Mouse (Mus musculus): ENCODE data around the gene Usp45.

Gene Usp45

DNA sequence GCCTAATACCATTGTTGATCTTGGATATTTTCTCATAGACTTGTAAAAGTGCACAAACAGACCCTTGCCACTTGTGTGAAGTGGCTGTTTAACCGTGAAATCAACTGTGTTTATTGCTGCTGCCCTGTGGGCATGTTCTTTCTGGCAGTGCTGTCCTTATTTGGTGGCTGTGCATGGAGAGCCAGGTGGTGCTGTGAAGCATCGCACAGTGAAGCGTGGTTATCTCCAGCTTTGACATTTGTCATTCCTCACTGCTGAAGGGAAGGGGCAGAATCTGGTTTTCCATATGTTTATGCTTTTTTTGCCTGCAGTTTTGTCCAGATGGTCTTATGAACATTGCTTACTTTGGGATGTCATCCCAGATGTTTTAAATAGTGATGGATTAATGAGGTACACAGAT, 26.7 kb downstream of the Usp45 start:
- no peak for DNase-seq

DNA sequence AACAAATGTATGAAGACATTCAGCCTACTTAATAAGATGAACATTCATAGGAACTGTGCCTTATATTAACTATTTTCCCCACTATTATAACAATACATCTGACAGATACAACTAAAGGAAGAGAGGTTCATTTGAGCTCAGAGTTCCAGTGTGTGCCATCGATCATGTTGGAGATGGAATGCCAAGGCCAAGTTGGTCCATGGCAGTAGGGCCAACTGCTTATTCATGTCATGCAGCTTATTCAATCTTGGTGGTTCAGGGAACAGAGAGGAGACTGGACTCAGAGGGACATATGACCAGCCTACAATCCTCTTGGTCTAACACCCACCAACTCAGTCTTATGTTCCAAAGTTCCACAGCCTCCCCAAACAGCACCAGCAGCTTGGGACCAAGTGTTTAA, 34.1 kb downstream of the Usp45 start:
- DNase-seq, result no peak

DNA sequence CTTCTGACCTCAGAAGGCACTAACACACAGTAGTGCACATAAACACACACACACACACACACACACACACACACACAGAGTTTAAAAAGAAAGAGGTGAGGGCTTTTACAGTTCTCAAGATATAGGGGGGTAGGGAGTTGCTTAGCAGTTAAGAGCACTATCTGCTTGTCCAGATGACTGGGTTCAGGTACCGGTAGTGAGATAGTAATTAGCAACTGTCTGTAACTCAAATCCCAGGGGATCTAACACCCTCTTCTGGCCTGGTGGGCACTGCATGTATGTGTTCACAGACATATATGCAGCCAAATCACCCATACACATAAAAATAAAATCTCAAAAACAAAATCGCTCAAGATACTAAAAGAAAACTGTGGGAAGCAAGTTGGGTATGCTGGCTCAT, 34.7 kb downstream of the Usp45 start:
- no peak for DNase-seq

DNA sequence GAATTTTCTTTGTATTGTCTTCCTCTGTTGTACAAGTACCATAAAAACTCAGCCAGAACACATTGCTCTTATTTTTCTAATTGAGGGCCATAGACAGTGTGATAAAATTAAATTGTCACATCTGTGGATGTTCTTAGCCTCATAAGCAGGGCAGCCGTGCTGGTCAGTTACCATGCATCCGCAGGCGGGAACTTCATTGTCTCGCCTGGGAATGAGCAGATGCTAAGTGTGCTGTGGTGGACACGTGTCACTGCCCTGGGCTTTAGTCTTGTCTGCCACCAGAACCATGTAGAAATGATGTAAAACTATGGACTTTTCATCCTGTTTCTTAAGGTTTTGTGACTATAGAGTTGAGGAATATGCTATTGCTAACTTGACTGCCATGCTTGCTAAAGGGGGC, 40.2 kb downstream of the Usp45 start:
- DNase-seq, result no peak

DNA sequence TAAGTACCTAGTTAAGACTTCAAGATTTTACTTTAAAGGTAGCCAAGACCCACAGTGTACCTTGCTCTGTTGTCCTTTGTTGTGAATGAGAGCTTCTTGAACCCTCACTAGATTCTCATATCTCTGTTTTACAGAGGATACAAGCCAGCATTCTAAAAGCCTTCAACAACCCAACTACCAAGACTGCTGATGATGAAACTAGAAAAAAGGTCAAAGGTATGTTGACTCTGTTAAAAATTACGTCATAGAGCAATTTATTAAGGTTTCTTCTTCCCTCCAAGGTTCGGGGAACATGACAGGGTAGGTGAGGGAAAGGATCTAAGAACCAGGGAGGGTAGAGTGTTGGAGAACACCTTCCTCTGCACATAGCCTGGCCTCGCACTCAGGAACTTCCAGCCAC, 43.7 kb downstream of the Usp45 start:
- DNase-seq, result no peak

DNA sequence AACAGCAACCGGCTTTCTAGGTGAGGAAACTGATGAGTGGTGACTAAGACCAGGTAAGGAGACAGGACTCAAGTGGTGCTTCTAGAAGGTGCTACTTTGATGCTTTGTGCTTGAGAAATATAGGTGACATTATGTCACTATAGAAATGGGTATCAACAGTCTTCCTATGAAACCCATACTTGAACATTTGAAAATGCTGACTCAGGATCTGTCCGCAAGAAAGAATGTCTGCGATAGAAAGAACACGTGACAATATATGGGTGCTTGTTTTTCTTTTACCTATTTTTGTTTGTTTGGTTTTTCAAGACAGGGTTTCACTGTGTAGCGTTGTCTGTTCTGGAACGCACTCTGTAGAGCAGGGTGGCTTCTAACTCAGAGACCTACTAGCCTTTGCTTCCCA, 45.7 kb downstream of the Usp45 start:
- no peak for DNase-seq

DNA sequence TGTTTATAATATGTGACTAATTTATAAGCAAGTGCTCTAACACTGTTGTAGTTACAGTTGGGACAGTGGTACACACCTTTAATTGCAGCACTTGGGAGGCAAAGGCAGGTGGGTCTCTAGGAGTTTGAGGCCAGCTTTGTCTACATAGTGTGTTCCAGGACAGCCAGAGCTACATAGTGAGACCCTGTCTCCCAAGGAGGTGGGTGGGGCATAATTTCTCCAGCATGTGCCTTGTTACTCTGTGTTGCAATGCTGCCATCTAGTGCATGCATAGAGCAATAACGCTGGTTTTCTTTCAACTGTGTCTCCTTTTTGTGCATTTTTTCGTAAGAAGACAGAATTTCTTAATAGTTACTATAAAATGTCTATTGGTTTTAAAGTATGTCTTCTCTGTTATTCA, 47.1 kb downstream of the Usp45 start:
- DNase-seq, result peak; percentile 19 to 37

DNA sequence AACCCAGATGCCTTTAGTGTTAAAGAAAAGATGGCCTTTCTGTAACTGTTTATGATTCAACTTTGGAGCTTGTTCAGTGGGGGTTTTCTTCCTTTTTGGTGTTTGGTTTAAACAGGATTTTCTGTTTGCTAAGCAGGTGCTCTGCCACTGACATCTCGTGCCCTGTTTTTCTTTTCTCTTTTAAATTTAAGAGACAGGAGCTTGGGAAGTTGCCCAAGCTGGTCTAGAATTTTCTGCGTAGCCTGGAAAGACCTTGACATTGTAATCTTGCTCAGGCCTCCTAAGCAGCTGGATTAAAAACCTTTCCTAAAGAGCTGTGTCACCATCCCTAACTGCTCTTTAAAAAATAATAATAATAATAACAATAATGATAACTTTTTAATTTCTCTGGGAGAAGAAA, 59.7 kb downstream of the Usp45 start:
- no peak for DNase-seq

DNA sequence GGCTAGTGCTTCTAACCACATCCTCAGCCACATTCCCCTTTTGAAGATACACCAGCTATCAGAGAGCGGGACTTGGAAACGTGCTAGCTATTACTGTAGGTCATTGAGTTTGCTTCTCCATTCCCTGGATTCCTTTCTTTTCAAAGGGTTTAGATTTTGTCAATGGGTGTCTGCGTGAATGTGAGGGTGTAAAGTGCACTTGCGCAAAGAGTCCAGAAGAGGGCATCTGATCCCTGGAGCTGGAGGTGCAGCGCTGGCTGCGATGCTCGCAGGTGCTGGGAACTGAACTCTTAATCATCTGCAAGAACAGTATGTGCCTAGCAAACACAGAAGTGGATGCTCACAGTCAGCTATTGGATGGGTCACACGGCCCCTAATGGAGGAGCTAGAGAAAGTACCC, 65.9 kb downstream of the Usp45 start:
- DNase-seq, result no peak

DNA sequence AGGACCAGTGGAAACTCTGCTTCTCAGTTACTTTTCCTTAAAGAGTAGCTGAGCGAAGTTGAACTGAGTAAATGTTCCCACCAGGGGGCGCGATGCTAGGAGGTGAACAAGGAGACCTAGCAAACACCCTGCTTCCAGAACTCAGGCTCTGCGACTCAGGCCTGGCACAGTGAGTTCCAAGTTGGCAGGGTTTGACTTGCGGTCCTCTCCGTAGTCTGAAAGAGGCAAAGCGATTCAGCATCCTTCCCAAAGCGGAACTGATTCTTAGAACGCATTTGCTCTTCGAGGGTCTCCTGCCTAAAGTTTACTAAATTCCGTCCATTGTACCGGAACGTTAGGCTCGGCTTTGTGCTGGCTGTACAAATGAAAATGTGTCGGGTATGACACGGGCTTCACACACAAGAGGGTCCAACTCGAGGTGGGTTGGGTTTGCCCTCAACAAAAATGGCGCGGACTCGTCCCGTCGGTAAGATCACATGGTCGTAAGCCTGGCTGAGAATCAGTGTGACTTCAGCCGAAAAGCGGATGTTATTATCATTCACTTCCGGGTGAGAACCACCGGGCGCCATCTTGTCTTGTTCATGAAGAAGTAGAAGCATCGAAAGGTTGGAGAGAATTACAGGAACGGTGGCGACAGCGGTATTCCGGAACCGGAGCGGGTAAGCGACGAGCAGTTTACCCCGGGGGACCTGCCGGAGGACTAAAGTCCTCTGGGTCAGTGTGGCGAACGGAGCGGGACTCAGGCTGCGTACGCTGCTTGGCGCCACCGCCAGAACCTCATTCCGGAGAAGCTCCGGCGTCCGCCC, 80.7 kb downstream of the Usp45 start, which contains the start of gene Pnisr:
Gene Pnisr, plus strand, starts transcription at position 103 of the 806 bp plus-strand sequence.
- peak; percentile 87 to 90 for DNase-seq

DNA sequence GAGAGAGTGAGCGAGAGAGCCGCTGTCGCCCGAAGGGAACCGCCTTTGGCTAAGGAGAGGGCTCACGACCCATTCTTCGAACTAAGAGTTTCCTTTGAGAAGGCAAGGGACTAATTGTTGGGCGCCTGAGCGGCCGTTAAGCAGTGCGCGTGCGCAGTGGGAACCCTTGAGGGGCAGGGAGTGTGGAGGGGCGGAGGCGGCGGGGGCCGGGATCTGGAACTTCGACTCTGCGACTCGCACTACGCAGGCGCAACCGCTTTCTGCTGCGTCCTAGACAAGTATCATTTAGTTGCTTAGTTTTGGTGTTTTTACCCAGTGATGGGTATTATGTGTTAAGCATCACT, 81.3 kb downstream of the Usp45 start:
- peak; percentile 90 for DNase-seq

DNA sequence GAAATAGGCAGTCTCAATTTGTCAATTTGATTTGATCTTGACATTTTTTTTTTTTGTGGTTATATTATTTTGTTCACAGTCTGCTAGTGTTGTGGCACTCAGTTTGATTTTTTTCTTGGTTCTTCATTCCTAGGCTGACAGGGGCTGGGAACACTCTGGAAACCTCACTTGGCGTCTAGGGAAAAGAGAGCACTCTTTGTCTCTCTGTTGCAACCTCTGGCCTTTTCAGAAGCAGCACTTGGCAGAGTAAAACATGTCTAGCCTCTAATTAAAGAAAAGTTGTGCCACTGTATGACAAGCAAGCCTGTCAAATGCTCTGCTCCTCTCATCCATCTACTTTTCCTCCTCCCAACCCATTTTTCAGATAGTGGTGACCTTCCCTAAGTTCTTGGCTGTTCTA, 90.5 kb downstream of the Usp45 start:
- no peak for DNase-seq

DNA sequence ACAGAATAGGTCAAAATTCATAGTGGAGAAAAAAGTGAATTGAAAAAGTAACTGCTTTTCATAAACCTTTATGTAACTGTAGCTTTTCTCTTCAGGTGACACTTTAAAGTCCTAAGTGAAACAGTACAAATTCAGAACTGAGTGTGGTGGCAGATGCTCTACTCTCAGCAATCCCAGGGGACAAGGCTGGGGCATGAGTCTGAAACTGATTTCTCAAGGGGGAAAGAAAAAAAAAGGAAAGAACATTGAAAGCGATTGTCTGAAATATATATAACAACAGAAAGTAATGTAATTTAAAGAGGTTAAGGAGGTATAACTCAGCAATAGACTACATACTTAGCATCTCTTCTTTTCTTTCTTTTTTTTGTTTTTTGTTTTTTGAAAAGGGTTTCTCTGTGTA, 98.3 kb downstream of the Usp45 start:
- no peak for DNase-seq

DNA sequence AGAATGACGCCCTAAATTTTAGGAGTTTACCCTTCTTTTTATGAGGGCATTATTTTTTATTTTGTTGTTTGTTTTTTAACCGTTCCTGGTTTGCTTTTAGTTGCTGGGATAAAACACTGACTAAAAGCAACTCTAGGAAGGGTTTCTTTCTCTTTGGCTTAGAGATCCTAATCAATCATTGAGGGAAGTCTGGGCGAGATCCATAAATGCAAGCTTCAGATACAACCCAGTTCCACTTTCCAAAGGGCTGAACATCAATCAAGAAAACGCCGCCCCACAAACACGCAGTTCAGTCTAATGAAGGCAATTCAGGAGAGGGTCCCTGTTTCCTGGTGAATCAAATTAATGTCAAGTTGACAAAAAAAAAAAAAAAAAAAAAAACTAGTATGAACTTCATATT, 111.8 kb downstream of the Usp45 start:
- DNase-seq, result no peak

DNA sequence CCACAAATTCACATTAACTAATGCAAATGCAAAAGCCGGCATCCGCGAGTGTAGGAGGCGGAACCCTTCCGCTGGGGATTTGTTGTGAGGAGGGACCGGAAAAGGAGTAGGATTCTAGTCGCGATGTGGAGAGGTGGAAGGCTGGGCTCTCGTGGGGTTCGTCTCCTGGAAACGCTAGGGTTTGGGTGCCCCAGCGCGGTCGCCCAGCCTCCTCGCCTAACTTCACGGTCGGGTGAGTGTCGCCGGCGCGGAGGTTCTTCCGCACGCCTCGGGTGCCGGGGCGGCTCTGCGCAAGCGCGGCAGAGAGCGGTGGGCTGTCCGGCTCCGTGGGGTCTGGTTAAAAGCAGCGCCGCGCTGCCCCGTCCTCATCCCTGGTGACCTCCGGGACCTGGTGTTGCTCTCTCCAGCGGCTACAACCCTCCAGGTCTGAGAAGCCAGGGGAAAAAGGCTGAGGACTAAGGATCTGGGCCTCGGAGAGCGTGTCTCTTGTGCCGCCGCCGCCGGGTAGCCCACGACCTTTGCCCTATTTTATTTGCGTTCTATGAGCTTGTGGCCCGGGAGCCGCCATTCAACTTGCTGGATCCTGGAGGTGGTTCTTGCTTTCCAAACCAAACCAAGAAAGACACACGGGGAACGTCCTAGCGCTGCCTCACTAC, 112.7 kb downstream of the Usp45 start, which contains the start of gene Coq3:
Gene Coq3, plus strand, starts transcription at position 109 of the 656 bp plus-strand sequence.
- DNase-seq, result peak; percentile 81 to 86

DNA sequence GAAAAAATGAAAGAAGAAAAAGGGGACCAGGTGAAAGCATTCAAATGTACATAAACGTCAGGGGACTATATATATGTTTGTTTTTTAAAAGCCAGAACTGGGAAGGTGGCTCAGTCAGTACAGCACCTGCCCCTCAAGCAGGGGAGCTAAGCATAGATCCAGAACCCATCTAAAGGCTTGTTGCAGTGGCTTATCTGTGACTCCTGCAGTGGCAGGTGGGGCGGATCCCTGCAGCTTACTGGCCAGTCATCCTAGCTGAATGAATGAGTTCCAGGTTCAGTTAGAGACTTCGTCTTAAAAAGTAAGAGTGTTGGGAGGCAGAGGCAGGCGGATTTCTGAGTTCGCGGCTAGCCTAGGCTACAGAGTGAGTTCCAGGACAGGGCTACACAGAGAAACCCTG, 115.8 kb downstream of the Usp45 start:
- no peak for DNase-seq

DNA sequence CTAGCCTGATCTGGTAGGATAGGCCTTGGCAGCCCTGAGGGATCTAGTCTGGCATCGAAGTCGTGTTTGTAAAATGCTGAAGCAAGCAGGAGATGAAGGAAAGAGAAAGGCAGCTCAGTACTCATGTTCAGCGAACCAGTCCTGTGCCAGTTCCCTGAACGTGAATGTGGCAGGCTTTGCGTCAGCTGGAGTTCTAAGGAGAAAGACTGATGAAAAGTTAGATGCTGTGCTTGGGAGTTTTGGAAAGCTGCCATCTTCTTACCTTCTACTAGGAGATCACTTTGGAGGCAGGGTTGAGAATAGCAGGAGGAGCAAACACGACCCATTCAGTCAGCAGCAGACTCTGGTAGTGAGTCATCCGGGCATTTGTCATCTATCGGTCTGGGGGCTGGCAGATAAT, 118.9 kb downstream of the Usp45 start:
- DNase-seq, result no peak

All from thymus, postnatal 36 days (tissue).